Mouse (Mus musculus): ENCODE data around the gene Smoc2. TPM values are rescaled to one million over a fixed set of nuclear protein-coding genes. Genes with fewer than 3 reads are reported as not detected.

Smoc2 gene
- polyA plus RNA-seq, 1 experiment from 2014 or later, result 0.92 TPM

- H3K9ac ChIP-seq (replicated peaks; ENCODE audit: low read length), result no peak overlapping the region
- WGBS, result 82% methylated on average over 5 of the region's 5 CpGs
- no peak overlapping the region for H3K4me3 ChIP-seq (replicated peaks; ENCODE audit: low read depth, low read length)
- H3K4me2 ChIP-seq (ENCODE audit: low read length), result no peak overlapping the region
- no peaks in the 10 kb centered on the region for H3K27me3 ChIP-seq (ENCODE audit: control insufficient read depth, insufficient read depth, low read length)
- DNase-seq, result peak; percentile 35
- H3K9me3 ChIP-seq (ENCODE audit: control insufficient read depth, low read length), result no peaks in the 10 kb centered on the region
- H3K36me3 ChIP-seq (ENCODE audit: control insufficient read depth, insufficient read depth, low read length), result no peaks in the 10 kb centered on the region
- peaks cover 2% of the 10 kb centered on the region; the same call in 1 of the 2 replicates for H3K4me1 ChIP-seq (ENCODE audit: control insufficient read depth, insufficient read depth, low read length)
- no peak for ATAC-seq (ENCODE audit: low FRiP score, low TSS enrichment)
- no peak overlapping the region for H3K27ac ChIP-seq (replicated peaks; ENCODE audit: low read depth, low read length)
These were observed 118.2 kb downstream of the Smoc2 start for GRCm38 (mm10) chr17:14397456-14397855.

GRCm38 (mm10) chr17:14398650-14399424 is 119.5 kb downstream of the Smoc2 start:
- H3K4me2 ChIP-seq (ENCODE audit: low read length), result no peak overlapping the region
- H3K27ac ChIP-seq (replicated peaks; ENCODE audit: low read depth, low read length), result no peak overlapping the region
- ATAC-seq (ENCODE audit: low FRiP score, low TSS enrichment) (no peak), DNase-seq (no peak)
- H3K36me3 ChIP-seq (ENCODE audit: control insufficient read depth, insufficient read depth, low read length), result no peaks in the 10 kb centered on the region
- 90% methylated on average over 8 of the region's 8 CpGs for WGBS
- H3K4me1 ChIP-seq (ENCODE audit: control insufficient read depth, insufficient read depth, low read length), result peaks cover 4% of the 10 kb centered on the region; the same call in 1 of the 2 replicates
- no peak overlapping the region for H3K4me3 ChIP-seq (replicated peaks; ENCODE audit: low read depth, low read length)
- no peaks in the 10 kb centered on the region for H3K27me3 ChIP-seq (ENCODE audit: control insufficient read depth, insufficient read depth, low read length)
- H3K9ac ChIP-seq (replicated peaks; ENCODE audit: low read length), result no peak overlapping the region
- no peaks in the 10 kb centered on the region for H3K9me3 ChIP-seq (ENCODE audit: control insufficient read depth, low read length)

- Histone ChIP-seq H3K27me3 (ENCODE audit: control insufficient read depth, insufficient read depth, low read length) (no peaks in the 10 kb centered on the region), H3K36me3 (ENCODE audit: control insufficient read depth, insufficient read depth, low read length) (no peaks in the 10 kb centered on the region), H3K9ac (replicated peaks; ENCODE audit: low read length) (no peak overlapping the region), H3K27ac (replicated peaks; ENCODE audit: low read depth, low read length) (no peak overlapping the region), H3K4me3 (replicated peaks; ENCODE audit: low read depth, low read length) (no peak overlapping the region), H3K4me2 (ENCODE audit: low read length) (no peak overlapping the region), H3K9me3 (ENCODE audit: control insufficient read depth, low read length) (no peaks in the 10 kb centered on the region), H3K4me1 (ENCODE audit: control insufficient read depth, insufficient read depth, low read length) (peaks cover 4% of the 10 kb centered on the region; the same call in 1 of the 2 replicates)
- whole genome bisulfite sequencing, result 71% methylated on average over 5 of the region's 5 CpGs
- no peak for ATAC-seq (ENCODE audit: low FRiP score, low TSS enrichment)
- DNase-seq, result no peak
These were observed 121.7 kb downstream of the Smoc2 start for GRCm38 (mm10) chr17:14400960-14401359.

GRCm38 (mm10) chr17:14407874-14408273 is 128.6 kb downstream of the Smoc2 start:
- DNase-seq (peak; percentile 11), ATAC-seq (ENCODE audit: low FRiP score, low TSS enrichment) (no peak)
- Histone ChIP-seq H3K9me3 (ENCODE audit: control insufficient read depth, low read length) (no peaks in the 10 kb centered on the region), H3K4me2 (ENCODE audit: low read length) (no peak overlapping the region), H3K4me3 (replicated peaks; ENCODE audit: low read depth, low read length) (no peak overlapping the region), H3K27me3 (ENCODE audit: control insufficient read depth, insufficient read depth, low read length) (no peaks in the 10 kb centered on the region), H3K36me3 (ENCODE audit: control insufficient read depth, insufficient read depth, low read length) (no peaks in the 10 kb centered on the region), H3K9ac (replicated peaks; ENCODE audit: low read length) (no peak overlapping the region), H3K27ac (replicated peaks; ENCODE audit: low read depth, low read length) (no peak overlapping the region), H3K4me1 (ENCODE audit: control insufficient read depth, insufficient read depth, low read length) (no peaks in the 10 kb centered on the region)
- 68% methylated on average over 5 of the region's 5 CpGs for WGBS

GRCm38 (mm10) chr17:14412460-14412859 is 133.2 kb downstream of the Smoc2 start:
- ATAC-seq (ENCODE audit: low FRiP score, low TSS enrichment) (no peak), DNase-seq (no peak)
- 85% methylated on average over 2 of the region's 2 CpGs for WGBS
- Histone ChIP-seq H3K9me3 (ENCODE audit: control insufficient read depth, low read length) (no peaks in the 10 kb centered on the region), H3K27me3 (ENCODE audit: control insufficient read depth, insufficient read depth, low read length) (no peaks in the 10 kb centered on the region), H3K4me1 (ENCODE audit: control insufficient read depth, insufficient read depth, low read length) (no peaks in the 10 kb centered on the region), H3K27ac (replicated peaks; ENCODE audit: low read depth, low read length) (no peak overlapping the region), H3K4me3 (replicated peaks; ENCODE audit: low read depth, low read length) (no peak overlapping the region), H3K9ac (replicated peaks; ENCODE audit: low read length) (no peak overlapping the region), H3K36me3 (ENCODE audit: control insufficient read depth, insufficient read depth, low read length) (no peaks in the 10 kb centered on the region), H3K4me2 (ENCODE audit: low read length) (no peak overlapping the region)

- Histone ChIP-seq H3K9ac (replicated peaks; ENCODE audit: low read length) (no peak overlapping the region), H3K27ac (replicated peaks; ENCODE audit: low read depth, low read length) (no peak overlapping the region), H3K36me3 (ENCODE audit: control insufficient read depth, insufficient read depth, low read length) (no peaks in the 10 kb centered on the region), H3K4me1 (ENCODE audit: control insufficient read depth, insufficient read depth, low read length) (no peaks in the 10 kb centered on the region), H3K4me2 (ENCODE audit: low read length) (no peak overlapping the region), H3K4me3 (replicated peaks; ENCODE audit: low read depth, low read length) (no peak overlapping the region), H3K9me3 (ENCODE audit: control insufficient read depth, low read length) (no peaks in the 10 kb centered on the region), H3K27me3 (ENCODE audit: control insufficient read depth, insufficient read depth, low read length) (no peaks in the 10 kb centered on the region)
- ATAC-seq (ENCODE audit: low FRiP score, low TSS enrichment) (no peak), DNase-seq (no peak)
- 83% methylated on average over 5 of the region's 5 CpGs for WGBS
These were observed 135.2 kb downstream of the Smoc2 start for GRCm38 (mm10) chr17:14414511-14414910.

GRCm38 (mm10) chr17:14420460-14421046 is 141.2 kb downstream of the Smoc2 start:
- H3K27ac ChIP-seq (replicated peaks; ENCODE audit: low read depth, low read length), result no peak overlapping the region
- no peak overlapping the region for H3K4me3 ChIP-seq (replicated peaks; ENCODE audit: low read depth, low read length)
- DNase-seq, result no peak
- H3K36me3 ChIP-seq (ENCODE audit: control insufficient read depth, insufficient read depth, low read length), result no peaks in the 10 kb centered on the region
- H3K4me1 ChIP-seq (ENCODE audit: control insufficient read depth, insufficient read depth, low read length), result no peaks in the 10 kb centered on the region
- H3K9me3 ChIP-seq (ENCODE audit: control insufficient read depth, low read length), result no peaks in the 10 kb centered on the region
- WGBS, result 45% methylated on average over 8 of the region's 8 CpGs
- H3K4me2 ChIP-seq (ENCODE audit: low read length), result no peak overlapping the region
- ATAC-seq (ENCODE audit: low FRiP score, low TSS enrichment), result no peak
- H3K27me3 ChIP-seq (ENCODE audit: control insufficient read depth, insufficient read depth, low read length), result no peaks in the 10 kb centered on the region
- no peak overlapping the region for H3K9ac ChIP-seq (replicated peaks; ENCODE audit: low read length)

- DNase-seq (no peak), ATAC-seq (ENCODE audit: low FRiP score, low TSS enrichment) (no peak)
- Histone ChIP-seq H3K4me1 (ENCODE audit: control insufficient read depth, insufficient read depth, low read length) (no peaks in the 10 kb centered on the region), H3K27ac (replicated peaks; ENCODE audit: low read depth, low read length) (no peak overlapping the region), H3K36me3 (ENCODE audit: control insufficient read depth, insufficient read depth, low read length) (no peaks in the 10 kb centered on the region), H3K9ac (replicated peaks; ENCODE audit: low read length) (no peak overlapping the region), H3K4me3 (replicated peaks; ENCODE audit: low read depth, low read length) (no peak overlapping the region), H3K9me3 (ENCODE audit: control insufficient read depth, low read length) (no peaks in the 10 kb centered on the region), H3K27me3 (ENCODE audit: control insufficient read depth, insufficient read depth, low read length) (no peaks in the 10 kb centered on the region), H3K4me2 (ENCODE audit: low read length) (no peak overlapping the region)
- 81% methylated on average over 6 of the region's 6 CpGs for WGBS
These were observed 147.2 kb downstream of the Smoc2 start for GRCm38 (mm10) chr17:14426481-14426880.

GRCm38 (mm10) chr17:14434717-14435116 is 155.4 kb downstream of the Smoc2 start:
- Histone ChIP-seq H3K4me1 (ENCODE audit: control insufficient read depth, insufficient read depth, low read length) (no peaks in the 10 kb centered on the region), H3K4me2 (ENCODE audit: low read length) (no peak overlapping the region), H3K4me3 (replicated peaks; ENCODE audit: low read depth, low read length) (no peak overlapping the region), H3K36me3 (ENCODE audit: control insufficient read depth, insufficient read depth, low read length) (no peaks in the 10 kb centered on the region), H3K27me3 (ENCODE audit: control insufficient read depth, insufficient read depth, low read length) (no peaks in the 10 kb centered on the region), H3K27ac (replicated peaks; ENCODE audit: low read depth, low read length) (no peak overlapping the region), H3K9me3 (ENCODE audit: control insufficient read depth, low read length) (no peaks in the 10 kb centered on the region), H3K9ac (replicated peaks; ENCODE audit: low read length) (no peak overlapping the region)
- 87% methylated on average over 4 of the region's 4 CpGs for WGBS
- no peak for ATAC-seq (ENCODE audit: low FRiP score, low TSS enrichment)
- no peak for DNase-seq

Data from midbrain, embryonic 14.5 days (tissue).